Mouse (Mus musculus) lung, adult 2 months (tissue): ENCODE results near the gene Gm4881.

Experiments
- CTCF ChIP-seq: fragments of 200-500 bp; IDR thresholded peaks from 2 replicates; pipeline ENCODE4 v1.5.1; 2011; ENCODE audit warnings: mild to moderate bottlenecking, low read length, control low read depth; ENCODE audit not compliant: insufficient read depth
- POLR2A ChIP-seq: fragments of 200-500 bp; IDR thresholded peaks from 2 replicates; pipeline ENCODE4 v1.6.1; 2011; ENCODE audit warnings: low read depth, mild to moderate bottlenecking, control low read depth, low read length, borderline replicate concordance; ENCODE audit errors: extremely low read depth

- TF ChIP-seq POLR2A: no peak
- no peak for TF ChIP-seq CTCF
These were observed 43.2 kb downstream of the Gm4881 start for GRCm38 (mm10) chr7:24901114-24901513.
